26 mouse cellular contexts compared by ENCODE assay signal in the genomic region with DNA sequence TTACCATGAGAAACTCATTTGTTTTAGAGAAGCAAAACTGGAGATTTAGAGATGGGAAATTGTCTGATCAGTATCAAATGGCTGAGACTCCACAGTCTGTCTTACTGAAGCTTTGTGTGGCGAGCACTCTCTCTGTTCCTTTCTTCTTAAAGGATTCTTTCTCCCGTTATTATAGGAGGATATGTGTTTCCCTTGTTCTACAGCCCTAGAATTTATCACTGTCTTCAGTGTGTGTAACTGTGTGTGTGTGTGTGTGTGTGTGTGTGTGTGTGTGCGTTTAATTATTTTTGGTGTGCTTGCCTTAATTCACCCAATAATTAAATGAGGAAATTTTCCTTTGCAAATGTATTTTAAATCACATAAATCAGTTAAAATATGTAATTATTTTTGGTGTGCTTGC. TPM values are rescaled to one million over a fixed set of nuclear protein-coding genes. Genes with fewer than 3 reads are reported as not detected.
A peak's percentile ranks its signal among the peaks of the same experiment; 100 is the strongest.
DNase-seq lines count a peak whose midpoint lies in the region; ATAC-seq and TF ChIP-seq lines count a peak whose summit lies in the region.
"Had no signal": no experiment of that assay in that cellular context is flagged by ENCODE, and none has a peak within 500 bp of the region (broad histone marks: within the 10 kb centered on the region; RNA-seq: fewer than 3 reads in every experiment).

No protein-coding gene starts in this region.

- no peaks in the 10 kb centered on the region for H3K27me3 ChIP-seq in hindbrain, embryonic 14.5 days (ENCODE audit: control insufficient read depth, insufficient read depth, low read length)
- no peaks in the 10 kb centered on the region for H3K27me3 ChIP-seq in hindbrain, embryonic 11.5 days (ENCODE audit: control insufficient read depth, insufficient read depth, low read length)
- no peaks in the 10 kb centered on the region for H3K27me3 ChIP-seq in forebrain, embryonic 14.5 days (replicated peaks; ENCODE audit: control insufficient read depth, insufficient read depth, low read length)
- H3K27me3 ChIP-seq in hindbrain, postnatal 0 days (ENCODE audit: insufficient read depth, low read length), result no peaks in the 10 kb centered on the region
- no peaks in the 10 kb centered on the region for H3K27me3 ChIP-seq in midbrain, embryonic 15.5 days (replicated peaks)
- H3K27me3 ChIP-seq in intestine, embryonic 15.5 days (replicated peaks), result no peaks in the 10 kb centered on the region
- H3K27me3 ChIP-seq: embryonic facial prominence, embryonic 15.5 days; heart, embryonic 12.5 days; liver, embryonic 12.5 days; neural tube, embryonic 13.5 days had no signal

- no peaks in the 10 kb centered on the region for H3K9me3 ChIP-seq in hindbrain, embryonic 14.5 days (ENCODE audit: control insufficient read depth, low read length)
- H3K9me3 ChIP-seq in hindbrain, embryonic 11.5 days (ENCODE audit: control insufficient read depth, low read length), result no peaks in the 10 kb centered on the region
- no peaks in the 10 kb centered on the region for H3K9me3 ChIP-seq in forebrain, embryonic 14.5 days (replicated peaks; ENCODE audit: control insufficient read depth, low read length)
- no peaks in the 10 kb centered on the region for H3K9me3 ChIP-seq in hindbrain, postnatal 0 days (ENCODE audit: low read length)
- H3K9me3 ChIP-seq in midbrain, embryonic 15.5 days, result no peaks in the 10 kb centered on the region
- no peaks in the 10 kb centered on the region for H3K9me3 ChIP-seq in intestine, embryonic 15.5 days
- H3K9me3 ChIP-seq: embryonic facial prominence, embryonic 10.5 days; embryonic facial prominence, embryonic 15.5 days; heart, embryonic 12.5 days; liver, embryonic 12.5 days; neural tube, embryonic 13.5 days had no signal

- TF ChIP-seq POLR2A in lung, adult 2 months (IDR thresholded peaks at IDR 0.05; ENCODE audit: borderline replicate concordance, extremely low read depth, low read depth, low read length), result no peak

- peak; percentile 18; the same call in 1 of the 2 replicates for ATAC-seq in hindbrain, embryonic 14.5 days (ENCODE audit: low FRiP score)
- no peak for ATAC-seq in hindbrain, embryonic 11.5 days (ENCODE audit: low FRiP score)
- ATAC-seq in forebrain, embryonic 14.5 days, result peak; percentile 35; the same call in 1 of the 2 replicates
- ATAC-seq in hindbrain, postnatal 0 days, result no peak
- peak; percentile 69 for ATAC-seq in midbrain, embryonic 15.5 days (replicated peaks)
- no peak for ATAC-seq in intestine, embryonic 15.5 days
- ATAC-seq: liver, embryonic 12.5 days; liver, postnatal 0 days; lung, postnatal 0 days had no signal

- H3K9ac ChIP-seq in hindbrain, embryonic 14.5 days, result no peak overlapping the region
- H3K9ac ChIP-seq in hindbrain, embryonic 11.5 days (ENCODE audit: low read depth, low read length), result no peak overlapping the region
- no peak overlapping the region for H3K9ac ChIP-seq in forebrain, embryonic 14.5 days (ENCODE audit: low read length)
- no peak overlapping the region for H3K9ac ChIP-seq in hindbrain, postnatal 0 days (replicated peaks; ENCODE audit: low read length)
- H3K9ac ChIP-seq in midbrain, embryonic 15.5 days, result no peak overlapping the region
- no peak overlapping the region for H3K9ac ChIP-seq in intestine, embryonic 15.5 days
- H3K9ac ChIP-seq: embryonic facial prominence, embryonic 15.5 days; heart, embryonic 12.5 days; liver, embryonic 12.5 days; liver, postnatal 0 days; neural tube, embryonic 13.5 days had no signal

- no peak overlapping the region for H3K4me2 ChIP-seq in hindbrain, embryonic 14.5 days (replicated peaks)
- no peak overlapping the region for H3K4me2 ChIP-seq in hindbrain, embryonic 11.5 days (replicated peaks; ENCODE audit: low read depth, low read length)
- no peak overlapping the region for H3K4me2 ChIP-seq in forebrain, embryonic 14.5 days (ENCODE audit: low read length)
- H3K4me2 ChIP-seq in hindbrain, postnatal 0 days (ENCODE audit: low read depth, low read length), result no peak overlapping the region
- H3K4me2 ChIP-seq in midbrain, embryonic 15.5 days, result no peak overlapping the region
- H3K4me2 ChIP-seq in intestine, embryonic 15.5 days (replicated peaks), result no peak overlapping the region
- H3K4me2 ChIP-seq: embryonic facial prominence, embryonic 15.5 days; heart, embryonic 12.5 days; liver, embryonic 12.5 days; neural tube, embryonic 13.5 days had no signal

- no peaks in the 10 kb centered on the region for H3K36me3 ChIP-seq in hindbrain, embryonic 14.5 days (replicated peaks; ENCODE audit: control insufficient read depth, insufficient read depth)
- H3K36me3 ChIP-seq in hindbrain, embryonic 11.5 days (ENCODE audit: control insufficient read depth, insufficient read depth, low read length), result no peaks in the 10 kb centered on the region
- H3K36me3 ChIP-seq in forebrain, embryonic 14.5 days (ENCODE audit: control insufficient read depth, insufficient read depth, low read length), result no peaks in the 10 kb centered on the region
- no peaks in the 10 kb centered on the region for H3K36me3 ChIP-seq in hindbrain, postnatal 0 days (ENCODE audit: insufficient read depth, low read length)
- H3K36me3 ChIP-seq in midbrain, embryonic 15.5 days (replicated peaks), result no peaks in the 10 kb centered on the region
- no peaks in the 10 kb centered on the region for H3K36me3 ChIP-seq in intestine, embryonic 15.5 days
- H3K36me3 ChIP-seq: embryonic facial prominence, embryonic 10.5 days; embryonic facial prominence, embryonic 15.5 days; heart, embryonic 12.5 days; liver, embryonic 12.5 days; neural tube, embryonic 13.5 days had no signal

- 62% methylated on average over 3 of the region's 3 CpGs for WGBS in hindbrain, embryonic 14.5 days
- 68% methylated on average over 3 of the region's 3 CpGs for WGBS in hindbrain, embryonic 11.5 days
- WGBS in forebrain, embryonic 14.5 days, result 40% methylated on average over 3 of the region's 3 CpGs
- 45% methylated on average over 3 of the region's 3 CpGs for WGBS in hindbrain, postnatal 0 days
- WGBS in midbrain, embryonic 15.5 days, result 39% methylated on average over 3 of the region's 3 CpGs
- WGBS in intestine, embryonic 15.5 days, result 77% methylated on average over 3 of the region's 3 CpGs
- 74% methylated on average over 3 of the region's 3 CpGs for WGBS in lung, adult 2 months

- no peak overlapping the region for H3K4me3 ChIP-seq in hindbrain, embryonic 14.5 days (replicated peaks; ENCODE audit: low read length)
- no peak overlapping the region for H3K4me3 ChIP-seq in hindbrain, embryonic 11.5 days (ENCODE audit: low read depth, low read length)
- H3K4me3 ChIP-seq in forebrain, embryonic 14.5 days (ENCODE audit: low read depth, low read length), result no peak overlapping the region
- H3K4me3 ChIP-seq in hindbrain, postnatal 0 days (ENCODE audit: low read length), result no peak overlapping the region
- H3K4me3 ChIP-seq in midbrain, embryonic 15.5 days, result no peak overlapping the region
- no peak overlapping the region for H3K4me3 ChIP-seq in intestine, embryonic 15.5 days (replicated peaks)
- no peak overlapping the region for H3K4me3 ChIP-seq in lung, adult 2 months (replicated peaks; ENCODE audit: extremely low read depth, low read depth, low read length)
- H3K4me3 ChIP-seq: embryonic facial prominence, embryonic 10.5 days; embryonic facial prominence, embryonic 15.5 days; heart, embryonic 12.5 days; liver, embryonic 12.5 days; myocyte; neural tube, embryonic 13.5 days had no signal

- H3K4me1 ChIP-seq in hindbrain, embryonic 14.5 days (replicated peaks; ENCODE audit: control insufficient read depth, insufficient read depth, low read length), result no peaks in the 10 kb centered on the region; the same call in 1 of the 2 replicates
- H3K4me1 ChIP-seq in hindbrain, embryonic 11.5 days (replicated peaks; ENCODE audit: control insufficient read depth, insufficient read depth, low read length), result no peaks in the 10 kb centered on the region
- no peaks in the 10 kb centered on the region; the same call in 1 of the 2 replicates for H3K4me1 ChIP-seq in forebrain, embryonic 14.5 days (ENCODE audit: control insufficient read depth, insufficient read depth, low read length)
- no peaks in the 10 kb centered on the region for H3K4me1 ChIP-seq in hindbrain, postnatal 0 days (ENCODE audit: insufficient read depth, low read length)
- H3K4me1 ChIP-seq in midbrain, embryonic 15.5 days, result no peaks in the 10 kb centered on the region
- H3K4me1 ChIP-seq in intestine, embryonic 15.5 days (replicated peaks), result no peaks in the 10 kb centered on the region
- H3K4me1 ChIP-seq in lung, adult 2 months (ENCODE audit: control insufficient read depth, insufficient read depth, low read length), result no peaks in the 10 kb centered on the region
- H3K4me1 ChIP-seq: embryonic facial prominence, embryonic 15.5 days; heart, embryonic 12.5 days; liver, embryonic 12.5 days had no signal

- DNase-seq in hindbrain, embryonic 14.5 days (ENCODE audit: low spot score), result no peak
- no peak for DNase-seq in hindbrain, embryonic 11.5 days (ENCODE audit: low spot score)
- DNase-seq in forebrain, embryonic 14.5 days (ENCODE audit: low spot score), result peak; percentile 24
- peak; percentile 6 for DNase-seq in hindbrain, postnatal 0 days (ENCODE audit: low spot score)
- no peak for DNase-seq in lung, adult 2 months
- DNase-seq: adrenal gland, postnatal 25 days; B cell, adult 2 months; cerebellum, adult 18-20 months; gastrocnemius, postnatal 36 days; heart, adult 18-20 months; heart, postnatal 4 days; kidney, adult 2 months; kidney, postnatal 36 days; liver, postnatal 0 days; thymus, postnatal 4 days had no signal

- TF ChIP-seq CTCF in hindbrain, postnatal 0 days (IDR thresholded peaks at IDR 0.05; ENCODE audit: low read depth), result no peak
- no peak for TF ChIP-seq CTCF in lung, adult 2 months (IDR thresholded peaks at IDR 0.05; ENCODE audit: insufficient read depth, low read length)

- H3K27ac ChIP-seq in hindbrain, embryonic 14.5 days, result 0 out of 2 replicates have a peak overlapping the region, but pooled peaks have one; percentile 1
- no peak overlapping the region for H3K27ac ChIP-seq in hindbrain, embryonic 11.5 days (ENCODE audit: low read depth, low read length)
- no peak overlapping the region for H3K27ac ChIP-seq in forebrain, embryonic 14.5 days (ENCODE audit: low read depth, low read length)
- H3K27ac ChIP-seq in hindbrain, postnatal 0 days, result no peak overlapping the region
- no peak overlapping the region for H3K27ac ChIP-seq in midbrain, embryonic 15.5 days
- H3K27ac ChIP-seq in intestine, embryonic 15.5 days, result no peak overlapping the region
- H3K27ac ChIP-seq: embryonic facial prominence, embryonic 10.5 days; embryonic facial prominence, embryonic 15.5 days; liver, embryonic 12.5 days; macrophage; neural tube, embryonic 13.5 days had no signal

RNA-seq across cellular contexts. Expression of a gene that starts 52.7 kb away (rescaled TPM):
- 43.6 and 61.9 TPM in 2 replicates for polyA plus RNA-seq in hindbrain, embryonic 14.5 days (2014; fragmentation: Nextera tagmentation; extraction: Ambion mirVana)
- 2.3 and 3.5 TPM in 2 replicates for polyA plus RNA-seq in hindbrain, embryonic 11.5 days (2014; fragmentation: Nextera tagmentation; extraction: Ambion mirVana)
- 15.4 and 22.1 TPM in 2 replicates for polyA plus RNA-seq in forebrain, embryonic 14.5 days (2014; fragmentation: Nextera tagmentation; extraction: Ambion mirVana)
- total RNA-seq in hindbrain, postnatal 0 days (2014; rRNA removed), result 92.6 and 114 TPM in 2 replicates
- 78.8 and 83.9 TPM in 2 replicates for polyA plus RNA-seq in hindbrain, postnatal 0 days (2015; fragmentation: Nextera tagmentation; extraction: Ambion mirVana)
- polyA plus RNA-seq in midbrain, embryonic 15.5 days (2015; fragmentation: Nextera tagmentation; extraction: Ambion mirVana), result 48.7 and 55.5 TPM in 2 replicates
- polyA plus RNA-seq in intestine, embryonic 15.5 days (2015; fragmentation: Nextera tagmentation; extraction: Ambion mirVana), result 0.54 and 0.90 TPM in 2 replicates
- 0.06 TPM in 1 of 2 replicates, not detected in the other for polyA plus RNA-seq in lung, adult 2 months (2012; rRNA removed)
- total RNA-seq: common myeloid progenitor, adult 5-6 weeks had no signal
- polyA plus RNA-seq: liver, embryonic 12.5 days; liver, postnatal 0 days; macrophage; myocyte had no signal

Comparison
In these comparisons a context has a peak if more than half of its experiments do, and no peak if none do; other contexts are left out.
1. ATAC-seq: peak in hindbrain, embryonic 14.5 days (single experiment), forebrain, embryonic 14.5 days (single experiment) and midbrain, embryonic 15.5 days (single experiment); none in hindbrain, embryonic 11.5 days (single experiment), hindbrain, postnatal 0 days (single experiment) and intestine, embryonic 15.5 days (single experiment).
2. DNase-seq: peak in forebrain, embryonic 14.5 days (single experiment) and hindbrain, postnatal 0 days (single experiment); none in hindbrain, embryonic 14.5 days (single experiment), hindbrain, embryonic 11.5 days (single experiment) and lung, adult 2 months (single experiment).